Mouse (Mus musculus): Measurements from ENCODE around the gene Fabp3. TPM values are rescaled to one million over a fixed set of nuclear protein-coding genes. Genes with fewer than 3 reads are reported as not detected.
A peak's percentile ranks its signal among the peaks of the same experiment; 100 is the strongest.

The Fabp3 gene
- total and polyA plus RNA-seq, 3 experiments, result 0.60 TPM; not detected in 2

GRCm38 (mm10) chr4:130294513-130294912 is 13.9 kb upstream of the Fabp3 start:
- Histone ChIP-seq H3K27me3 (ENCODE audit: control insufficient read depth in 1 of 2, insufficient read depth in 2 of 2, low read length in 2 of 2) (no peaks in the 10 kb centered on the region), H3K4me1 (ENCODE audit: control insufficient read depth in 1 of 2, insufficient read depth in 2 of 2, low read length in 2 of 2) (peaks cover 13 to 14% of the 10 kb centered on the region in 2 experiments), H3K4me3 (ENCODE audit: control insufficient read depth in 1 of 2, insufficient read depth in 1 of 2, low read depth in 2 of 2, low read length in 2 of 2) (no peak overlapping the region), H3K9me3 (replicated peaks; ENCODE audit: insufficient read depth, low read length) (no peaks in the 10 kb centered on the region), H3K36me3 (ENCODE audit: control insufficient read depth in 1 of 2, insufficient read depth in 2 of 2, low read length in 2 of 2) (peaks cover 0 to 5% of the 10 kb centered on the region in 2 experiments; a peak in 2 of 4 replicates), H3K79me2 (ENCODE audit: control insufficient read depth, insufficient read depth, low read length, poor library complexity) (no peaks in the 10 kb centered on the region), H3K27ac (ENCODE audit: control insufficient read depth, low read depth, low read length) (no peak overlapping the region), H3K9ac (ENCODE audit: control insufficient read depth, low read depth, low read length, poor library complexity, severe bottlenecking) (no peak overlapping the region)
- TF ChIP-seq ETS1 (IDR thresholded peaks at IDR 0.05; ENCODE audit: low read depth, low read length) (peak; percentile 31; the same call in 1 of the 2 replicates), EP300 (IDR thresholded peaks at IDR 0.05; ENCODE audit: low read depth in 1 of 2, low read length in 2 of 2) (peak; percentile 26 to 57; a peak in 2 of 4 replicates), TAL1 (IDR thresholded peaks at IDR 0.05; ENCODE audit: low read length) (0 out of 2 replicates have a peak, but pooled peaks have one; percentile 21), MXI1 (IDR thresholded peaks at IDR 0.05; ENCODE audit: low read depth, low read length) (0 out of 2 replicates have a peak, but pooled peaks have one; percentile 22), TBP (IDR thresholded peaks at IDR 0.05; ENCODE audit: low read depth, low read length) (no peak), GATA1 (IDR thresholded peaks at IDR 0.05; ENCODE audit: low read depth, low read length) (no peak)
- peak; percentile 22 for DNase-seq (ENCODE audit: low read depth, low spot score)

DNA sequence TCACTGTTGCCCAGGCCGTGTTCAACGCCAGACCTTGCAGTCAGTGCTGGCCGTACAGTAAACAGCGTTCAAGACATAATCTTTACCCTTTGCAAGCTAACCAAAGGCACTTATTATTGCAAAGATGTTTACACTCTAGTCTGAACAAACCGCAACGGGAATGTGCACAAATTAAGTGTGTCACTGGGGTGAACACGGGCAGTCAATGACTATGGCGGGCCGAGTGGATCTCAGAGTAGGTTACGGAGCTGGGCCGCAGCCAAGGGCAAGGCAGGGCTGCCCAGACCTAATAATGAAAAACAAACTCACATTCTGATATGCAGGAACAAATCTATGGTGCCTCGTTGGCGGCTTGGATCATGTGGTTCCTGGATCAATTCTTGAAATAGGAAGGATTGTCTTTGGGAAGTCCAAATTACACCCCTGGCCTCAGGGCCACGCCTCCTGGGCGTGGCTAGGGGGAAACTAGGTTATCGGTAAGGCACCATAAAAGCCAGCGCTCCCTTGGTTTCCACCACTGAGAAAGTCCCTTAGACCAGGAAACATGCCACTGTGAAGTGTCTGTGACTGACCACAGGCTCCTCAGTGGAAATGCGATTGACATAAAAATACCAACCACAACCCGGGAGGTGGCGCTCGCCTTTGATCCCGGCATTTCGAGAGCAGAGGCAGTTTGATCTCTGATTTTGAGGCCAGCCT is 13.2 kb upstream of the Fabp3 start:
- H3K4me3 ChIP-seq (ENCODE audit: control insufficient read depth in 1 of 2, insufficient read depth in 1 of 2, low read depth in 2 of 2, low read length in 2 of 2), result peak overlapping the region; percentile 38 to 54; a peak in 3 of 4 replicates
- peaks cover 13 to 14% of the 10 kb centered on the region in 2 experiments for H3K4me1 ChIP-seq (ENCODE audit: control insufficient read depth in 1 of 2, insufficient read depth in 2 of 2, low read length in 2 of 2)
- H3K27me3 ChIP-seq (ENCODE audit: control insufficient read depth in 1 of 2, insufficient read depth in 2 of 2, low read length in 2 of 2), result no peaks in the 10 kb centered on the region
- H3K9ac ChIP-seq (ENCODE audit: control insufficient read depth, low read depth, low read length, poor library complexity, severe bottlenecking), result peak overlapping the region; percentile 53
- TF ChIP-seq NELFE (IDR thresholded peaks at IDR 0.05; ENCODE audit: low read depth, low read length) (peak; percentile 67; the same call in 1 of the 2 replicates), NRF1 (IDR thresholded peaks at IDR 0.05; ENCODE audit: insufficient read depth, low read depth, low read length, poor library complexity, severe bottlenecking) (no peak), CTCF (IDR thresholded peaks at IDR 0.05 in 2 of 3, conservative IDR thresholded peaks at IDR 0.05 in 1 of 3; ENCODE audit: control insufficient read depth in 1 of 3, insufficient read depth in 1 of 3, low read depth in 2 of 3, low read length in 3 of 3, poor library complexity in 1 of 3, severe bottlenecking in 1 of 3) (peak; percentile 44 to 55 (median 53)), POLR2A (IDR thresholded peaks at IDR 0.05; ENCODE audit: control insufficient read depth in 1 of 2, insufficient read depth in 1 of 2, low read depth in 1 of 2, low read length in 2 of 2, poor library complexity in 1 of 2) (peak in 1 of 2 experiments; percentile 67; a peak in 2 of 4 replicates), MYB (IDR thresholded peaks at IDR 0.05; ENCODE audit: low read depth, low read length) (no peak), MAFK (IDR thresholded peaks at IDR 0.05; ENCODE audit: borderline replicate concordance, low read depth, low read length) (no peak), CHD2 (IDR thresholded peaks at IDR 0.05; ENCODE audit: low read length) (no peak), MXI1 (IDR thresholded peaks at IDR 0.05; ENCODE audit: low read depth, low read length) (peak; percentile 40; the same call in 1 of the 2 replicates), RCOR1 (IDR thresholded peaks at IDR 0.05; ENCODE audit: low read depth, low read length) (peak; percentile 12; the same call in 1 of the 2 replicates), E2F4 (IDR thresholded peaks at IDR 0.05; ENCODE audit: borderline replicate concordance, low read depth, low read length) (no peak), BHLHE40 (IDR thresholded peaks at IDR 0.05; ENCODE audit: borderline replicate concordance, low read depth, low read length) (no peak), MAZ (IDR thresholded peaks at IDR 0.05; ENCODE audit: low read depth, low read length) (0 out of 2 replicates have a peak, but pooled peaks have one; percentile 3), CHD1 (IDR thresholded peaks at IDR 0.05; ENCODE audit: low read depth, low read length) (no peak), SMC3 (IDR thresholded peaks at IDR 0.05; ENCODE audit: low read depth, low read length) (peak; percentile 30; the same call in 1 of the 2 replicates), ELF1 (IDR thresholded peaks at IDR 0.05; ENCODE audit: low read depth, low read length) (0 out of 2 replicates have a peak, but pooled peaks have one; percentile 7), TCF12 (IDR thresholded peaks at IDR 0.05; ENCODE audit: low read depth, low read length) (0 out of 2 replicates have a peak, but pooled peaks have one; percentile 17), SIN3A (IDR thresholded peaks at IDR 0.05; ENCODE audit: low read length) (no peak; the same call in 1 of the 2 replicates), ZC3H11A (IDR thresholded peaks at IDR 0.05; ENCODE audit: low read depth, low read length) (no peak), ZKSCAN1 (IDR thresholded peaks at IDR 0.05; ENCODE audit: low read depth, low read length) (no peak), POLR2AphosphoS5 (IDR thresholded peaks at IDR 0.05; ENCODE audit: borderline replicate concordance, low read depth, low read length) (no peak), TBP (IDR thresholded peaks at IDR 0.05; ENCODE audit: low read depth, low read length) (peak; percentile 82), GATA1 (IDR thresholded peaks at IDR 0.05; ENCODE audit: low read depth, low read length) (peak; percentile 9; the same call in 1 of the 2 replicates), MYC (IDR thresholded peaks at IDR 0.05; ENCODE audit: low read depth, low read length) (no peak), MEF2A (IDR thresholded peaks at IDR 0.05; ENCODE audit: extremely low read depth, insufficient replicate concordance, low read depth, low read length, poor library complexity, severe bottlenecking) (no peak)
- no peaks in the 10 kb centered on the region for H3K79me2 ChIP-seq (ENCODE audit: control insufficient read depth, insufficient read depth, low read length, poor library complexity)
- no peaks in the 10 kb centered on the region for H3K9me3 ChIP-seq (replicated peaks; ENCODE audit: insufficient read depth, low read length)
- peak; percentile 75 for DNase-seq (ENCODE audit: low read depth, low spot score)
- H3K36me3 ChIP-seq (ENCODE audit: control insufficient read depth in 1 of 2, insufficient read depth in 2 of 2, low read length in 2 of 2), result peaks cover 0 to 5% of the 10 kb centered on the region in 2 experiments; a peak in 2 of 4 replicates
- H3K27ac ChIP-seq (ENCODE audit: control insufficient read depth, low read depth, low read length), result peak overlapping the region; percentile 84
